Mouse (Mus musculus) ES-Bruce4 (cell line): ENCODE data around the gene Izumo1r. TPM values are rescaled to one million over a fixed set of nuclear protein-coding genes. Genes with fewer than 3 reads are reported as not detected.

Experiments used
- H3K27ac ChIP-seq: 2 replicates; pipeline ENCODE4 v1.5.1; 2012; ENCODE audit warnings: low read length, inconsistent platforms; ENCODE audit not compliant: insufficient read depth
- H3K27me3 ChIP-seq: 2 replicates; pipeline ENCODE4 v1.6.1; 2012; ENCODE audit warnings: mild to moderate bottlenecking, low read length, inconsistent platforms; ENCODE audit not compliant: control insufficient read depth, poor library complexity, insufficient read depth, severe bottlenecking
- H3K36me3 ChIP-seq: 2 replicates; pipeline ENCODE4 v1.6.1; 2012; ENCODE audit warnings: inconsistent platforms, mild to moderate bottlenecking, low read length, moderate library complexity; ENCODE audit not compliant: control insufficient read depth, poor library complexity, insufficient read depth, severe bottlenecking
- H3K4me1 ChIP-seq: one replicate; pipeline ENCODE4 v1.8.1; 2011; ENCODE audit warnings: low read length; ENCODE audit not compliant: control insufficient read depth, insufficient read depth
- H3K4me3 ChIP-seq: 2 replicates; pipeline ENCODE4 v1.5.1; 2011; ENCODE audit warnings: low read depth, mild to moderate bottlenecking, low read length
- H3K9ac ChIP-seq: 2 replicates; pipeline ENCODE4 v1.6.1; 2012; ENCODE audit warnings: low read depth, mild to moderate bottlenecking, inconsistent platforms; ENCODE audit not compliant: poor library complexity, severe bottlenecking
- H3K9me3 ChIP-seq: replicated peaks from 2 replicates; pipeline ENCODE4 v1.6.1; 2012; ENCODE audit warnings: mild to moderate bottlenecking, low read length, inconsistent platforms; ENCODE audit not compliant: control insufficient read depth, poor library complexity, insufficient read depth, severe bottlenecking
- CTCF ChIP-seq: IDR thresholded peaks from one replicate; pipeline ENCODE4 v1.8.1; 2011; ENCODE audit warnings: low read depth, low read length
- EP300 ChIP-seq: IDR thresholded peaks from 2 replicates; pipeline ENCODE4 v1.6.1; 2011; ENCODE audit warnings: low read depth, low read length; ENCODE audit not compliant: insufficient read depth
- POLR2A ChIP-seq: IDR thresholded peaks from one replicate; pipeline ENCODE4 v1.8.1; 2011; ENCODE audit warnings: low read length; ENCODE audit not compliant: insufficient read depth
- polyA plus RNA-seq: library from polyadenylated mRNA; stranded (reverse); fragments of >200 nt; gene quantifications from 2 replicates; pipeline ENCODE4 v1.2.4, GENCODE M21; 2011; ENCODE audit warnings: low read depth; ENCODE audit not compliant: missing spikeins, insufficient read depth, insufficient read length

The Izumo1r gene
- polyA plus RNA-seq, 1 experiment = not detected

GRCm38 (mm10) chr9:14858782-14859181, 45.0 kb downstream of the Izumo1r start:
- H3K9me3 ChIP-seq = no peaks in the 10 kb centered on the region
- H3K4me1 ChIP-seq = no peaks in the 10 kb centered on the region
- no peak overlapping the region for H3K4me3 ChIP-seq
- no peak overlapping the region for H3K9ac ChIP-seq
- TF ChIP-seq POLR2A = no peak
- H3K27ac ChIP-seq = no peak overlapping the region
- H3K36me3 ChIP-seq = no peaks in the 10 kb centered on the region
- H3K27me3 ChIP-seq = no peaks in the 10 kb centered on the region

- H3K27me3 ChIP-seq = no peaks in the 10 kb centered on the region
Observed at GRCm38 (mm10) chr9:14858170-14858706, 45.5 kb downstream of the Izumo1r start.

GRCm38 (mm10) chr9:14856922-14857654, 46.7 kb downstream of the Izumo1r start:
- no peaks in the 10 kb centered on the region for H3K9me3 ChIP-seq
- no peak overlapping the region for H3K4me3 ChIP-seq
- no peak overlapping the region for H3K27ac ChIP-seq
- H3K4me1 ChIP-seq = no peaks in the 10 kb centered on the region
- no peaks in the 10 kb centered on the region for H3K27me3 ChIP-seq
- no peak overlapping the region for H3K9ac ChIP-seq
- H3K36me3 ChIP-seq = no peaks in the 10 kb centered on the region
- TF ChIP-seq CTCF (no peak), EP300 (no peak), POLR2A (no peak)

More at GRCm38 (mm10) chr9:14858170-14858706, 45.5 kb downstream of the Izumo1r start:
- no peak for TF ChIP-seq EP300
- no peak for TF ChIP-seq POLR2A
- no peak for TF ChIP-seq CTCF
- H3K9me3 ChIP-seq = no peaks in the 10 kb centered on the region
- no peak overlapping the region for H3K9ac ChIP-seq
- H3K4me3 ChIP-seq = no peak overlapping the region
- H3K36me3 ChIP-seq = no peaks in the 10 kb centered on the region
- no peak overlapping the region for H3K27ac ChIP-seq
- no peaks in the 10 kb centered on the region for H3K4me1 ChIP-seq

- H3K27ac ChIP-seq = no peak overlapping the region
- no peaks in the 10 kb centered on the region for H3K4me1 ChIP-seq
- H3K27me3 ChIP-seq = no peaks in the 10 kb centered on the region
- no peaks in the 10 kb centered on the region for H3K9me3 ChIP-seq
- H3K4me3 ChIP-seq = no peak overlapping the region
- TF ChIP-seq CTCF = no peak
- no peak for TF ChIP-seq POLR2A
- TF ChIP-seq EP300 = no peak
- H3K36me3 ChIP-seq = no peaks in the 10 kb centered on the region
- no peak overlapping the region for H3K9ac ChIP-seq
Observed at GRCm38 (mm10) chr9:14854585-14854984, 49.2 kb downstream of the Izumo1r start.

- Histone ChIP-seq H3K4me3 (no peak overlapping the region), H3K27ac (no peak overlapping the region), H3K4me1 (no peaks in the 10 kb centered on the region), H3K36me3 (no peaks in the 10 kb centered on the region), H3K9me3 (no peaks in the 10 kb centered on the region), H3K27me3 (no peaks in the 10 kb centered on the region), H3K9ac (no peak overlapping the region)
- TF ChIP-seq EP300 (no peak), POLR2A (no peak), CTCF (no peak)
Observed at GRCm38 (mm10) chr9:14848267-14848935, 55.3 kb downstream of the Izumo1r start.

- H3K36me3 ChIP-seq = no peaks in the 10 kb centered on the region
- H3K4me1 ChIP-seq = no peaks in the 10 kb centered on the region
- TF ChIP-seq CTCF (peak; percentile 88), POLR2A (no peak), EP300 (peak; percentile 47; the same call in 1 of the 2 replicates)
- H3K9ac ChIP-seq = no peak overlapping the region
- H3K27me3 ChIP-seq = no peaks in the 10 kb centered on the region
- no peak overlapping the region for H3K27ac ChIP-seq
- no peaks in the 10 kb centered on the region for H3K9me3 ChIP-seq
- H3K4me3 ChIP-seq = no peak overlapping the region
Observed at GRCm38 (mm10) chr9:14846428-14846827, 57.3 kb downstream of the Izumo1r start.
